Mouse (Mus musculus): ENCODE data around the gene Stk36.

Gene Stk36

GRCm38 (mm10) chr1:74601267-74601962, at the start of gene Stk36, which contains the start of gene Rnf25:
TSS of gene Stk36 (plus strand) at chr1:74601445.
TSS of gene Rnf25 (minus strand) at chr1:74601397.
- no peak for DNase-seq (ENCODE audit: extremely low read depth, low read depth, low spot score)

- no peak for DNase-seq (ENCODE audit: extremely low read depth, low read depth, low spot score)
Measured at GRCm38 (mm10) chr1:74559061-74559460, 42.2 kb upstream of the Stk36 start.

- no peak for DNase-seq (ENCODE audit: extremely low read depth, low read depth, low spot score)
Measured at GRCm38 (mm10) chr1:74565834-74566233, 35.4 kb upstream of the Stk36 start.

DNA sequence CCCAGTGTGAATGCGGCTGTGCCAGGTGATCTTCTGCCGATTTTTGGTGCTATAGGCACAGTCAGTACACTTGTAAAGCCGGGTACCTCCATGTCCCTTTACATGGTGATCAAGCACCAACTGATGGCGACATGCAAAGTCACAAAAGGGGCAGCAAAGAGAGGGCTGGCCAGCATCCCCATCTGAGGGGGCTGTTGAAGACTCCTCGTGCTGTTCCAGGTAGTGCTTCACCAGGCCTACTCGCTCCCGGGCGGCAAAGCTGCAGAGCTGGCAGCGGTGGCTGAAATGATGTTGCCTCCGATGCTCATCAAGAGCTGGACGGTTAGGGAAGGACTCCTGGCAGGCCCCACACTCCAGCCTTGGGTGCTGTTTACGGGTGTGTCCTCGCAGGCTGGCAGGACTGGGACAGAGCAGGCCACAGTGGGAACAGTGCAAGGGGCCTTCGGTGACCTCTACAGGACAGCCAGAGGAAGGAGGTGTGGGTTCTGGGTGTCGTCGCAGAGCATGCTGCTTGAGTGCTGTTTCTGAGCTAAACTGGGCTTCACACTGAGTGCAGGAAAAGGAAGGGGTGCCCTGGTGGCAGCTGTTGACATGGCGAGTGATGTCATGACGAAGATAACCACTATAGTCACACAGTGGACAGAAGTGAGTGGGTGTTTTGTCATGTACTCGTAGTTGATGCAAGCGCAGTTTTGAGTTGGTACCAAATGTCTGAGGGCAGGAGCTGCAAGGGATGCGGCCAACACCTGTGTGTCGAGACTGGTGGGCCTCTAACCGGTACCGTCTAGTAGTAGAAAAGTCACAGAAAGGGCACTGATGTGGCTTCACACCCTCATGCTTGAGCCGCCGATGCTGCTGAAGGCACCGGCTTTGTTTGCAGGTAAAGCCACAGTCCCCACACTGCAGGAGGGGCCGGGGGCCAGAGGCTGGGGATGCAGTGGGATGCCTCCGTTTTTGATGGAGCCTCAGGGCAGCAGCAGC, 31.2 kb upstream of the Stk36 start:
- DNase-seq (ENCODE audit: extremely low read depth, low read depth, low spot score) = no peak

DNA sequence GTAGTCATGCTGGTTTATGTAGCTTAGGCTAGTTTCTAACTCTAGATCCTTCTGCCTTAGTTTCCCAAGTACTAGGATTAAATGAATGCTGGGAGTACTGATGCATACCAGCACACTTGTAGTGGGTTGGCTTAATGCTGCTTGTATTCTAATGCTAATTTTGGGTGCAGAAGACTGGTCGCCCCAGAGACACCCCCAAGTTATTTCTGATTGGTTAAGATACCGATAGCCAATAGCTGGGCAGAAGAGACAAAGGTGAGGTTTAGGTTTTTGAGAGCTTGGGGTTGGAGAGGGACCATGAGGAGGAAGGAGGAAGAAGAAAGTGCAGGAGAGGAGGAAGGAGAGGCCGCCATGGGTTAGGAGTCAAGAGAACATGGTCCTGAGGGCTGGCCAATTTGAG, 18.6 kb upstream of the Stk36 start:
- DNase-seq (ENCODE audit: extremely low read depth, low read depth, low spot score) = no peak

DNA sequence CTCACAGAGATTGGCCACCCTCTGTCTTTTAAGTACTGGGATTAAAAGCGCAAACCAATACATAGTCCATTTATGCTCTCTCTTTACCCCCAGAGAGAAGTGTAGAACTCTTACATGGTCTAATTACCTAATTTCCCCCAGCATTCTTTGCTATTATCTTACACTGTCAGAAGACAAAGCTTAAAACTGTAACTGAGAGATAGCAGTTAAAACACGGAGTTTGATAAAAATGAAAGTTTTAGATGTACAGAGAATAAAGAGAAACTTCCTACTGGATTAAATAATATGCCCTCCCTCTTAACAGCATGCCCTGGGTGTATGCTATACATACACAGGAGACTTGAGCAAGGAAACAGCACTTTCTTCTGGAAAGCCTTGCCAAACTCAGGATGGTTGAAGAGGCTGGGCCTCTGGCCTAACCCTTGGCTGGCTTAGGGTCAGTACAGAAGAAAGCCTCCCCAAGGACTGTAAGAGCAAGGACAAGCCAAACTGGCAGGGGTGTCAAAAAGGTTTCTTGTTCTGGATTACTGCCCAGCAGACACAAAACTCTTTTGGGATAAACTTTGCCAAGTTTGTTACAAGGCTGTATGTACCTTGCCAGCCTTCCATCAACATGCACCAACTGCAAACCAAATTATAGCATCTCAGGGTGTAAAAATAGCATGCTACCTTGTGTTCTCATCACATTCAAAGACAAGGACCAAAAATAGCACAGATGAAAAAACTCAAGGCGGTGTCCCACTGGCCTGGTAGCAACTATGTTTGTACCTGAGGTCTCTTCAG, 16.4 kb upstream of the Stk36 start:
- no peak for DNase-seq (ENCODE audit: extremely low read depth, low read depth, low spot score)

DNA sequence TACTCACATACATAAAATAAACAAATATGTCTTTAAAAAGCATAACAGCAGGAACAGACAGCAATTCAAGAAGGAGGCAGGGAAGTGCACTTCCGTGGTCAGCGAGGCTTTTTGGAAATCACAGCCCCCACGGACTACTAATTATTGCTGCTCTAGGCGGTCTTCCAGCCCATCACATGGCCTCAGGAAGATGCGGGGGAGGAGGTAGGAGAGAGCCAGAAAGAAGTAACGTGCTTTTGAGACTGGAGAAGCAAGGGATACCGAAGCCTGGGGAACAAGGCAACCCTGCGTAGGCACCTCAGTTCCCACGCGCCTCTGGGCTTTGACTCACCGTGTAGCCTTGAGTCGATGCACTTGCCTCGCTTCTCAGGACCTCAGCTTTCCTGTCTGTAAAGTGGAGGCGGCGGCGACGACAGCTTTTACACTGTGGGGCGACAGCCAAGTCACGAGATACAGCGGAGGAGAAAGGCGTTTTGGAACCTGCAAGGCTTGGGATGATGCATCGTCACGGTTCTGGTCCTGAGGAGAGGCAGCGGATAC, 13.9 kb upstream of the Stk36 start:
- DNase-seq (ENCODE audit: extremely low read depth, low read depth, low spot score) = no peak

DNA sequence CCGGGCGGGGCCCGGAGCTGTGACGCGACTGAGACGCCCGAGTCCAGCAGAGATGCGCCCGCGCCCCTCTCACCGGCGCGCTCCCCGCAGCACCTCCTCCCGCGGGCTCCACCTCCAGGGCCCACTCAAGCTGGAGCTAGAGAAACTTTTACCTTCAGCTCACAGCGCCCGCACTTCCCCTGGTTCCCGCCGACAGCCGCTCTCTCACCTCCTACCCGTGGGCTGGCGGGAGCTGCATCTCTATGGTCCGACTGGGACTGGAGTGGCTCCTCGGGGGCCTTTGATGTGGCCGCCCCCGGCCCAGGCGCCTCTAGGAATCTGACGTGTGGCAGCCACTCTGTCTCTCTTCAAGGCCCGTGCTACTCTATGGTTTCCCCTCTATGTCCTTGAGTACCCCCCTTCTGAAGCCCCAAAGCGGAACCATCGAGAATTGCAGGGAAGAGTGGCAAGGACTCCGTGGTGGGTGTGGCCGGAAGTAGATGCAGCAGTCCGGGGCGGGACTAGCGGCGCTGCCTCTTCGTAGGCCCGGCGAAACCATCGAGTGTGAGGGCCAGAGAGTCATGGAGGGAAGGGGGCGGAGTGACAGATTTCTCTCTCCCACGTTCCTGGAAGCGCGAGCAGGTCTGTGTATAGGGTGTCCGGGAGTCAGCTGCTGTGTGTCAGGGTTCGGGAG, 13.3 kb upstream of the Stk36 start, which contains the start of the genes Zfp142 and Bcs1l:
TSS of gene Zfp142 (minus strand) at position 474 of the 673 bp plus-strand sequence.
TSS of gene Bcs1l (plus strand) at position 517 of the 673 bp plus-strand sequence.
- peak; percentile 89 for DNase-seq (ENCODE audit: extremely low read depth, low read depth, low spot score)

- no peak for DNase-seq (ENCODE audit: extremely low read depth, low read depth, low spot score)
Measured at GRCm38 (mm10) chr1:74594434-74594833, 6.8 kb upstream of the Stk36 start.

GRCm38 (mm10) chr1:74600501-74601266, 561 bp upstream of the Stk36 start:
- no peak for DNase-seq (ENCODE audit: extremely low read depth, low read depth, low spot score)

GRCm38 (mm10) chr1:74624183-74624582, 22.9 kb downstream of the Stk36 start:
- no peak for DNase-seq (ENCODE audit: extremely low read depth, low read depth, low spot score)

- no peak for DNase-seq (ENCODE audit: extremely low read depth, low read depth, low spot score)
Measured at GRCm38 (mm10) chr1:74626076-74626475, 24.8 kb downstream of the Stk36 start.

GRCm38 (mm10) chr1:74628001-74628400, 26.8 kb downstream of the Stk36 start:
- no peak for DNase-seq (ENCODE audit: extremely low read depth, low read depth, low spot score)

- DNase-seq (ENCODE audit: extremely low read depth, low read depth, low spot score) = no peak
Measured at GRCm38 (mm10) chr1:74632734-74633133, 31.5 kb downstream of the Stk36 start.

GRCm38 (mm10) chr1:74643524-74643923, 42.3 kb downstream of the Stk36 start:
- DNase-seq (ENCODE audit: extremely low read depth, low read depth, low spot score) = no peak

DNA sequence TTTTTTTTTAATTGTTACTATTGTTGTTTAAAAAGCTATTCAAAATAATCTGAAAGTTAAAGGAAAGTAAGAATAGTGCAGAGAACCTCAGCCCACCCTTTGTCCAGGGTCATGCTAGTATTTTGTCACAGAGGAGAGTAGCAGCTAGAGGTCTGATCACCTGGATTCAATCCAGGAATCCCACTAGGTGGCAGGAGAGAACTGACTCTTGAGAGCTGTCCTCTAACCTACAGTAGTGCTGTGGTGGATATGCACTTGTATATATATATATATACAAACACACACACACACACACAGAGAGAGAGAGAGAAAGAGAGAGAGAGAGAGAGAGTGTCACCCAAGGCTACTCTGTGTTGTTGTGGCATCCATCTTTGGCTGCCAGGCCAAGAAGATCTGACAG, 42.7 kb downstream of the Stk36 start:
- DNase-seq (ENCODE audit: extremely low read depth, low read depth, low spot score) = no peak

DNA sequence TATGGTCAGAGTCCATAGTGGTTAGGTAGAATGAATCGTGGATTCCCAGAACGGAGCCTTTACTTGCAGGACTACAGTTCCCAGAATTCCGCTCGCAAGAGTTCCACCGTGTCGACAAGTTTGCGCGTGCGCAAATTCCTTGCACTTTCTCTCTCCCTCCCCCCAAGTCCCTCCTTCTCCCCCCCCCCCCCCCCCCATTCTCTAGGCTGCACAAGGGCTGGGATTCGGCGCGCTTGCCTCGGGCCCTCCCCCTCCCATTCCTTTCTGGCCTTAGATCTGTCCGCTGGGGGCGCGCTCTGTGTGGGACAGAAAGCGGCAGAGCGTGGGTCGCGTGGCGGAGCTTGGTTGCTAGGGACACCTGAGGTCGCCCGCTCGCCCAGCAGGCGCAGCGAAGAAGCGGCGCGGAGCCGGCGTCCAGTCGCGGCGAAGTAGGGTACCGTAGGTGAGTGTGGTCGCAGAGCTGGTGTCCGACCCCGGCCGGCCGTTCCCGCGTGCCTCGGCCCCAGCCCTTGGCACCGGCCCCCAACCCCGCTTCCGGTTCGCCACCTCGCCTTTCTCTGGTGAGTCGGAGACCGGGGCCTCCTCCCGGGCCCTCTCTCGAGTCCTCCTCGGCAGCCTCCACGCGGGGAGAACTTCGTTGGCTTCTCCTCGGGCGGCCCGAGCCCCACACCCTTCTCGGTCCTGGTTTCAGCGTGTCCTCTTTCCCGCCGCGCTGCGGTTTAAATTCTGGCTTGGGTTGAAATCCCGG, 60.4 kb downstream of the Stk36 start, which contains the start of gene Ttll4:
TSS of gene Ttll4 (plus strand) at position 298 of the 748 bp plus-strand sequence.
- peak; percentile 86 for DNase-seq (ENCODE audit: extremely low read depth, low read depth, low spot score)

DNA sequence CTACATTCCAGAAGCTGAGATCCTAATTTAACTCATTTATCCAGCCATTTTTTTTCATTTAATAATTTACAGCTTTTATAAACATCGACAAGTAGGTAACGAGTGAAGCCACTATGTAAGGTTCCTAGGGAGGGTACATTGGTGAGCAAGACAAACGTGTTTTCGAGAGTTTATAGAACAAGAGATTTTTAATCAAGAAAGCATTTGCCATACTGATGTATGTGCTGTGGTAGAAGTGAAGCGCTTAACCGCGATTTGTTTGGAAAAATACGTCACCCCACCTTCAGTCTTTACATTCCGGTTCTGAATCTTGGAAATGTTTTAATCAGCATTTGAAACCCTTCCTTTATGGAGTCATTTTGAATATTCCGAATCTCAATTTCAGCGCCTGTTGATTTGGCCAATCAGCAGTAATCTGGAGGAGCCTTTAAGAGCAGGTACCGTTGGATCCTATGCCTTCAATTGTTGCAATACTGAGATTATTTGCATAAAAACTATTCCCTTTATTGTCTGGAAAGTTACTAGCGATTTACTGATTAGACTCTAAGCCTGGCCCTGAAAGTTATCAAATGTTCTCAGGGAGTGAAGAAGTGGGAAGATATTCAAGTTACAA, 61.1 kb downstream of the Stk36 start:
- no peak for DNase-seq (ENCODE audit: extremely low read depth, low read depth, low spot score)
